Mouse (Mus musculus): ENCODE measurements around the gene Cst13.
"Not testable (repeated sequence)": the region's sequence is repeated elsewhere in the genome, so short reads cannot be mapped to it uniquely, and the experiment has no call there.

The Cst13 gene

DNA sequence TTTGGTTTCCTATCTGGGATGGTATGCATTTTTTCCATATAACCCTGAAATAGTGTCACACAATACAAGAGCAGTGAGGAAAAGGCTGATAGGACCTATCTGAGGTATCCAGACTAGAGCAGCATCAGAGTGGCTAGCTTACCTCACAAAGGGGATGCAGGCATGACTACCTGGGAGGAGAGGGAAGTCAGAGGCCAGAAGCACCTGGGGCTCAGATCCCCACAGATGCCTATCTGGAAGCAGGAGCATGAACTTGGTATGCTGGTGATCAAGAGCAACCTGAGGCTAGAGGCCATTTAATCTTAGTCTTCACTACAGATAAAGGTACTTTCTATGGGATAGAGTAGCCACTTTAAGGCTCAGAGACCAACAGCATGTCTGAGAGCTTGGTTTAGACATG, at the start of gene Cst13:
Cst13 (plus strand) TSS at position 173 of the 400 bp plus-strand sequence.
- DNase-seq = no peak

- not testable (repeated sequence) for DNase-seq
Measured at GRCm38 (mm10) chr2:148771397-148771796, 48.5 kb upstream of the Cst13 start, which contains the start of gene Cst11. Gene Cst11 (minus strand): TSS chr2:148771497.

- DNase-seq = no peak
Measured at GRCm38 (mm10) chr2:148781709-148782108, 38.2 kb upstream of the Cst13 start, which contains the start of gene 8030411F24Rik. Gene 8030411F24Rik (plus strand): TSS chr2:148782009.

DNA sequence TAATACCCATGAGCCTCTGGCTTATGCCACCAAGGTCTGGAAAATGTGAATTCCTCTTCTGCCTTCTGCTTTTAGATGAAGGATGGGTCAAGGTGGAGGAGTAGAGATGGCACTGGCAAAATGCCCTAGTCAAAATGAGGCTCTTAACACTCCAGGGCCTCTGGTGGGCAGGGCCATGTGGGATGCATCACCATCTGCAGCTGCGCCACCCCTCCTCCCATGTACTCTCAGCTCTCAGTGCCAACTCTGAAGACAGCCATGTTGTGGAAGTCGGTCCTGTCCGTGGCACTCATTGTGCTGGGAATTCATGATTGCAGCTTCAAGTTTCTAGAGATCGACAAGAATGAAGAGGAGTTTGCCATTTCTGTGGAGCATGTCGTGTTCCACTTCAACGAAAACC, 30.7 kb upstream of the Cst13 start, which contains the start of gene Cst12:
Cst12 (plus strand) TSS at position 220 of the 400 bp plus-strand sequence.
- DNase-seq = no peak

DNA sequence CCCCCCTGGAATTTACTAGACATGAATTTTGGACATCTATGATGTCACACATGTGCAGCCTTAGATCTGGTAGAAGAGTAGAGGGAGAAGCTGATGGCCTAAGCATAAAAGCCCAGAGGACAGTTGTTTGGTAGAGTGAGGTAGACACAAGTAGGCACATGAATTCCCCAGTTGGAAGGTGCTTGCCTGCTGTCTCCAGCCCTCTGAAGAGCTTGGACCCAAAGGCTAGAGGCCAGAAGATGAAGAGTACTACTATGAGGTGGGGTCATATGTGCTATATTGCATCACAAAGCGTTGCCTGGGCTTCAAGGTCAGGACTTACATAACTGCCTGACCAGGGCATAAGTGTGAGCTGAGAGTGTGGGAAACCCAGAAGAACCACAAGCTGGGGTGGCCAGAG, 21.4 kb upstream of the Cst13 start, which contains the start of gene Cst8:
Cst8 (plus strand) TSS at position 301 of the 400 bp plus-strand sequence.
- DNase-seq = no peak

- DNase-seq = peak; percentile 74 to 86
Measured at GRCm38 (mm10) chr2:148801491-148801921, 18.4 kb upstream of the Cst13 start.

DNA sequence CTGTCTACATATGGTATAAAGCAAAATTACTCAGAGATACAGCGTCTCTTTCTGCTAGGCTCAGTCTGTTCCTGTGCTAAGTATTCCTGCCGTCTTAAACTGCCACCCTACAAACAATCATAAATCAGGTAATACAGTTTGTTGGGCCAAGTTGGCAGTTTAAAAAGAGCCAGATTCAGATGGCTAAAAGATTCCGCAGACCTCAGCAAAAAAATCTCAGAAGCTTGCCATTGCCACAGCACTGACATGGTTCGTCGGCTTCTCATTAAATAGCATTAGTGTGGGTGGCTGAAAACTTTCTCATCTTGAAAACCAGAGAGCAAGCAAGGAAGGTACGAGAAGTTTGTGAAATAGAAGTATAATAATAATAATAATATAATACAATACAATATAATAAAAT, 13.2 kb upstream of the Cst13 start:
- DNase-seq = no peak

DNA sequence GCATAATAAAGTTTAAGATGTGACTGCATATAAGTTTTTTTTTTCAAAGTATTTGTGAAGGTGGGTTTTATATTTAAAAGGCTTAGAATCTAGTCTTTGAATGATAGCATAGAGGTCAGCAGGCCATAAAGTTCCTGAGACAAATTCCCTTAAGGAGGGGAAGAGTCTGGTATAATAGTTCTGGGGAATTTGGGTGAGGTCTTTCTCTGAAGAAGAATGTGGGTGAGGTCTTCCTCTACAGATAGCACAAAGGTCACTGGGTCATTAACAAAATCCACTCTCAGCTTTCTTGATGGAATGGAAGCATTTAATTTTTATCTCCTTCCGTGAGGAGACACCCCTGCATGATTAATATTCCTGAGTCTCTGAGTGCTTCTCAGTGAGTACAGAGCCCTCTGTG, 6.1 kb downstream of the Cst13 start:
- no peak for DNase-seq

DNA sequence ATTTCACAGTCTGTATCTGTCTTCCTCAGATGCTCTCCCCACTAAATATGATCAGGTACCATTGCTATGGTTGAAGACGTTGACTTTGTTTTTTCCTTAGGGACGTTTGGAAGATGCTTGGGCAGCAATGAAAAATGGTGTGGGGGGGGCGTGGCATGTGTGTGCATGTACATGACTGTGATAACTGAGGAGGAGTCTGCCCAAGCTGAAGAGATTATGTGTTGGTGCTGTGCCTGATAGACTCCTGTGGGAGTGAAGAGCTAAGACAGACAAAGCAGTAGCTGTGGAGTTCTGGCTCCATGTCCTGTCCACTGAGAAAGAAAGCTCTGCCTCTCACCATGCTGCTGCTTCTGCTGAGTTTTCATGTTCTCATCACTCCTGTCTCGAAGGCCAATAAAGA, 15.0 kb downstream of the Cst13 start, which contains the start of gene Cst9:
Cst9 (plus strand) TSS at position 236 of the 400 bp plus-strand sequence.
- DNase-seq = no peak

DNA sequence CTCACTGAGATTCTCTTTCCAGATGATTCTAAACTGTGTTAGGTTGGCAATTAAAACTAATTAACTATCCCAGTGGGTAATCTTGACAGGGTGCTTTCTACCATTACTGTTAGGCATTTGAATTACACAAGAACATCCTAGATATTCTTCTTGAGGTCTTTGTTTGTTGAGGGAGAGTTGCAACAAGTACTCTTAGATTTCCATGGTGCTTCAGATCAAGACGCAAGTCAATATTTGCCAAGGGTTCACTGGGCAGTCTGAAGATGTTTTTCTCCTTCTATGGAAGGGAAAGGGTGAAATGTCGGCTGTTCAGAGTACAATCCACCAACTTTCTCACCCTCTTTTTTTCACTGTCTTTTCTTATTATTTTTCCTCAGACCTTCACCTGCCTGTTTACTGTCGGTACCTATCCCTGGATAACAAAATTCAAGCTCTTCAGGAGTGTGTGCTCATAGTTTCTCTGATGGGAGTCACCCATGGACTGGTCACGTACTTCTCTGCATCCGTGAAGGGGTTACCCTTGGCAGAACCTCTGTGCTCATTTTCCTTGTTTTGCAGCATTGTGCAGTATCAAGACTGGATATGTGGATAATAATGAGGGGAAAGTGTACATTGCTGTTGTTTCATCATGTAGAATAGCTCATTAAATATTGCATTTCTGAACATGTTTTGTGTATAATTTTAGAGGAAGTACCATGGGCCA, 18.3 kb downstream of the Cst13 start:
- DNase-seq = no peak

DNA sequence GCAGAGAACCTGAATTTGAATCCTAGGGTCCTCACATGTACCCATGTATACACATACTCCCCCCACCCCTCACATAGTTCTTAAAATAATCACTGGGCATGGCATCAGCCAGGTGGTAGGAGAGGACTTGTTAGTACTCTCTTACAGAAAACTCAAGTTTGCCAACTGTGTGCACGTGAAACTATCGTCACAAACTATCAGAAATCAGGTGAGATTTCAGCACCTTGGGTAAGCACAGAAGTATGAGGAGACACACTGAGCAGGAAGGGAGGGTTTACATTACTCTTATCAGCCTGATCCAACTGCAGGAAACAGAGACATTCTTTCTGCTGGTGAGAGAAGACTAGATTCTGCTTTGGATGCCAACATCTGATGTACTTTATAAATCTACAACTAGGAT, 19.3 kb downstream of the Cst13 start:
- DNase-seq = no peak

GRCm38 (mm10) chr2:148851116-148851906, 31.4 kb downstream of the Cst13 start:
- peak; percentile 76 to 77 for DNase-seq

DNA sequence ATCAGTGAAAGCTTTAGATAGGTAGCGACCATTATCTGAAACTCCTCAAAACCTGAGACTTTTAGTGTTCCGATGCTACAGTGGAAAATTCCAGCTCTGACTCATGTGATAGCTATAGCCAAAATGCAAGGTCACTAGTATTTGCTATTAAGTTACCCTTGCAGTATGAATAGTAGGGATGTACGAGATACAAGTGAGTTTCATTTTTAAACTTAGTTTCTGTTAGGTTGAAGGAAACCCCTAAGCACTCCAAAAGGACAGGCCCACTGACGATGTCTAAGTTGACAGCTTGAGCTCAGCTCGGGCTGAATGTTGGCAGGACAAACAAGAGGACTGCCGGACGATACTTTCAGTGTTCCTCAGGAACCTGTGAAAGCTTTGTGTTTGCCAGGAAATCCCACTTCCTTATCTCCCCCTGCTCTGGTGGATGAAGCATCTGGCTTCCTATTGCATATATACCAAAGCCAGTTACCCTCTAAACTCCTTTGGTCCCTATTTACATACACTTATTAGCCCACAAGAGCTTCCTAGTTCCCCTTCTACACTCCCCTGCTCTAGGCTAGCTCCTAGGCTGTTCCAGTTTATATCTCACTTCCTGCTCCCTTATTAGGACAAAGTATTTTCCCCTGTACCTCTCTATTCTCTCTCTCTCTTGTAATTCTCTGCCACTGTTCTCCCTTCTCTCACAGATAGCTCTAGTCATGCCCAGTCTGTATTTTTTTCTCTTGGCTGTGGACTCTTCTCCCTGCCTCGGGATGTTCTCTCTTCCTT, 36.9 kb downstream of the Cst13 start:
- DNase-seq = no peak

DNA sequence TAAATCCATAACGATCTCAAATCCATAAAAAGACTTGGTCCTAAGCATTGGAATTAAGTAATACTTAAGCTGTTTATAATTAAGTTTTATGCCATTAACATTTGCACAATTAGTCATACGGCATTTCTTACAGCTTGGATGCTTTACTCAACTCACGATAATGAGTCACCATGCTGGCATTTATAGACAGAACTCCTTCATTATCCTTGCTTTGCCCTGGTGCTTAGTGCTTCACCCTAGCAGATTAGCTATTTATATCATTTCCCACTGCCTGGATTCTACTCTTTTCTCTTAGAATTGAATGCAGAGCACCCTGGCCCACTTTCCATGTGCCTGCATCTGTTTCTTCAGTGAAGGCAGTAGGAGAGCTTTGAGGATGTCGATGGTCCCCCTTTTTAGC, 37.6 kb downstream of the Cst13 start:
- DNase-seq = no peak

GRCm38 (mm10) chr2:148860993-148861392, 41.1 kb downstream of the Cst13 start:
- no peak for DNase-seq

GRCm38 (mm10) chr2:148861693-148862092, 41.8 kb downstream of the Cst13 start:
- DNase-seq = no peak

- DNase-seq = no peak
Measured at GRCm38 (mm10) chr2:148864966-148865365, 45.1 kb downstream of the Cst13 start, which contains the start of gene 9230104L09Rik. Gene 9230104L09Rik (minus strand): TSS chr2:148865038.

GRCm38 (mm10) chr2:148868959-148869358, 49.1 kb downstream of the Cst13 start:
- no peak for DNase-seq

DNA sequence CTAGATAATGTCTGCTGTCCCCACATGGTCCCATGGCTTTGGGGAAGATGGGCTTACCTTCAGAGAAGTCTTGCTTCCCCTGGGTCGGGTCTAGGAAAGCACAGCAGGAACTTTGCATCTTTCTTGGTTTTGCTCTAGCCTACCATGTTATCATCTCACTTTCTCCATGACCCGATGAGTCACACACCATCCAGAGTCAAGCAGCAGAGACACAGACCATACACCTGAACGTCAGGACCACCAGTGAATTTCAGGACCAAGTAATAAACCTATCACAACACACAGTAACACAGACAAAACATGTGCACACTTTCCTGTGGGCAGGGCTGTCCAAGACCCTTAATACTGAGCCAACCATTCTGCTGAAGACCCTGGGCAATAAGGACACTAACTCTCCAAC, 50.6 kb downstream of the Cst13 start:
- no peak for DNase-seq

GRCm38 (mm10) chr2:148872860-148873259, 53.0 kb downstream of the Cst13 start:
- DNase-seq = peak in 1 of 2 experiments; percentile 4

DNA sequence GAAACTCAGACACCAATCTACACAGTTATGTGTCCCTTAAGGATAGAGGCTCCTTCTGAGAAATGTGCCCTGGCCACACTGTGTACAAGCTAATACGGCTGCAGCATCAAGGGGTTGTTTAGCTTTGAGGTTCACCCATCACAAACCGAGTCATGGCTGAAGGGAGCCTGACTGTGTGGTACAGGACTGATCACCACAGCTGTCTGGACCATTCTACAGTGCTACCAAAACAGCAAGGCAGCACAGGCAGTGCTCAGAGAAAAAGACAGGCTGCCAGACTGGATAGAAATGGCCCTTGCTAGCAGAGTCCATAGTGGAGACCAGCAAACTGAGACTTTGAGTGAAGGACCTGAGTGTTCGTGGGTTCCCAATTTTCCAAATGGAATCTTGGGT, 54.3 kb downstream of the Cst13 start:
- DNase-seq = peak in 1 of 2 experiments; percentile 5

DNA sequence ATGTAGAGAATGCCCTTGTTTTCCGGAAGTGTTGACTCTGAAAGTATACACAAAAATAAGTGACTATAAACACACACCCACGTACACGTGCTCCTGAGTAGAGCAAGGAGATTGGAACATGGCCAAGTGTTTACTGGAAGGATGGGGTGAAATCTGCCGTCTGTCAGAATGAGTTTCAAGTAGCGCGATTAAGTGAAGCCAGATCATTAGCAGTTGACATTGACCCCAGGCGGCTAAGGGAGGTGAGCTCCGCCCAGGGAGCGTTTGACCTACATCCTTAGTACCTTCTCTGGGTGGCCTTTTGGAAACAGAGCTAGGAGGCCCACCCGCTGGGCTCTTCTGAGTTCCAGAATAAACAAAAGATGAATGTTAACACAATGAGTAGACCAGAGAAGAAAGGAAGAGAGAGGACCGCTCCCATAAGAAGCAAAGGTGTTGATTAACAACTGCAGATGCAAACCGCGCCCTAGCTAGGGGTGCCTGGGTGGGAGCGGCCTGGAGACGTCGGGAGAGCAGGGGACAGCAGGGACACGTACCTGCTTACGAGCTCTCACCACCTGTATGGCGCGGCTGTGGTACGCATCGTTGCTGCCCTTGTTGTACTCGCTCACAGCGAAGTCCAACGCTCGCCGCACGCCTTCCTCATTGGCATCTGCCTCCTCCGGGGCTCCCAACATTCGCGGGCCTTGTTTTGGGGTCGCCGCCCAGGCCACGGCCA, 54.9 kb downstream of the Cst13 start:
- DNase-seq = peak; percentile 28 to 36
